Mouse (Mus musculus): ENCODE results near the gene Clta. TPM values are rescaled to one million over a fixed set of nuclear protein-coding genes. Genes with fewer than 3 reads are reported as not detected.

Gene Clta
- polyA plus RNA-seq, 1 experiment from 2014 or later = 262 TPM

DNA sequence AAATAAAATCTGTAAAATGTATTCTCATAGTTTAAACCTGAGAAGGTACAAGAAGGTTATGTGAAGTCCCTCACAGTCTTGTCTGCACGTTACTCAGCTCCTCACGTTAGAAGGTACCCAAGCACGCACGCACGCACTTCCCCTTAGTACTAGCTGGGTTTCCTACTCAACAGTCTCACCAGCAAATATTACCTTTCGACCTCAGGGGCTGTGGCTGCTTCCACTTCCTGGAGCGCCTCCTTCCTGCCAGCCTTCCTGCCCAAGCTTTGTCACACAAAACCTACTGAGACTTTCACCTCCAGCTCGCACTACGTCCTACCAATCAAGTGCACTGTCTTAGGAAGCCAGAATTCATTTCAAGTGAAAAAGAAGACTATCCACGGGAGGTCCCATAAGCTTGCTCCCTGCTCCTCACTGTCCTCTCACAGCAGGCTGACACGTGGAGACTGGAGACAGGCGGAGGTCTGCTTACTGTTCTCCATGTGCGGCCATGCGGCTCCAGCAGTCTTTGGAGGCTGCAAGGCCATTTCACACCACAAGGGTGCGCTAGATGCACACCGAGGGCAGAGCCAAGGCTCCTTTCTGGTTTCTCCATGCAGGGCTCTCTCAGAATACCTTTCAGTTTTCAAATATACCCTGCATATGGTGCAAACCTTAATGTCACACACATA is 61.2 kb downstream of the Clta start:
- Histone ChIP-seq H3K9ac (no peak overlapping the region; the same call in 1 of the 2 replicates), H3K27ac (no peak overlapping the region), H3K9me3 (replicated peaks) (no peaks in the 10 kb centered on the region), H3K4me2 (no peak overlapping the region), H3K27me3 (no peaks in the 10 kb centered on the region), H3K36me3 (ENCODE audit: poor library complexity, severe bottlenecking) (peaks cover 5% of the 10 kb centered on the region; the same call in 1 of the 2 replicates), H3K4me1 (peaks cover 6% of the 10 kb centered on the region), H3K4me3 (no peak overlapping the region)
- WGBS = 41% methylated on average over 16 of the region's 16 CpGs
- peak; percentile 61; the same call in 1 of the 2 replicates for ATAC-seq

DNA sequence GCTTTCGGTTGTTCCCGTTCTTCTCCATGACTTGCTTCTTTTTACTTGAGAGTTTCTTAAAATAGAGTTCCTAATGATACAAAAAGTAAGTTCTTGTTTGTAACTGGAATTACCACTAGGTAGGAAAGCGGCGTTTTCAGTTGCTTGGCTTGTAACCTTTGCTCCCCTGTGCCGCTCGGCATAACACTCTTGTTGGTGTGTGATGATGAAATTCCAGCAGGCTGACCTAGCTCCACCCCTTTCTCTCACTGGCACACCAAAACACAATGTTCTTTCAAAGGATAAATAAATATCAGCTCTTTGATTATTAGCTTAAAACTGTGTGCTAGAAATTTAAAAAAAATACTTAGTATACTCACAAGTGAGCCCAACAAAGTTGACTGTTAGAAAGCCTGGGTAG is 62.6 kb downstream of the Clta start:
- H3K9me3 ChIP-seq (replicated peaks) = no peaks in the 10 kb centered on the region
- H3K27ac ChIP-seq = no peak overlapping the region
- H3K9ac ChIP-seq = no peak overlapping the region
- H3K4me2 ChIP-seq = no peak overlapping the region
- H3K27me3 ChIP-seq = no peaks in the 10 kb centered on the region
- H3K36me3 ChIP-seq (ENCODE audit: poor library complexity, severe bottlenecking) = peaks cover 5% of the 10 kb centered on the region; the same call in 1 of the 2 replicates
- no peak overlapping the region for H3K4me3 ChIP-seq
- no peak for ATAC-seq
- WGBS = 89% methylated on average over 6 of the region's 6 CpGs
- H3K4me1 ChIP-seq = peaks cover 19% of the 10 kb centered on the region

DNA sequence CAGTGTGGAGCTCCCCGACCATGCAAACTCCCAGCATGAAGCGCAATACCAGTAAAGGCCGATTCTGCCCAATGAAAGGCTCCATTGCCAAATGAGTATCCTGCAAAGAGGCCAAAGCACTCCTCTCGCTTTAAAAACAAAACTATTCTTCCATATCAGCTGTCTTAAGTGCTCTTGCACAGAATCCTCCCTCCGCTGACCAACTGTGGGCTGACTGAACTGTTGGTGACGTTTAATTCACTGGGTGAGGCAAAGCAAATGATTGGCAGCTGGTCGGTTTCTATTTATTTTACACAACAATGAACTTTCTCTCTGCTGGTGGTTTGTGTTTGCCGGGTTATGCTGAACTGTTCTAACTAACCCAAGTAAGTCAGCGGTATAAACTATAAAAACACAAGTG is 64.5 kb downstream of the Clta start:
- no peak overlapping the region for H3K4me3 ChIP-seq
- ATAC-seq = no peak
- no peak overlapping the region for H3K27ac ChIP-seq
- no peaks in the 10 kb centered on the region for H3K9me3 ChIP-seq (replicated peaks)
- H3K4me2 ChIP-seq = no peak overlapping the region; the same call in 1 of the 2 replicates
- peaks cover 26% of the 10 kb centered on the region for H3K4me1 ChIP-seq
- no peak overlapping the region for H3K9ac ChIP-seq
- 31% methylated on average over 9 of the region's 9 CpGs for WGBS
- no peaks in the 10 kb centered on the region for H3K36me3 ChIP-seq (ENCODE audit: poor library complexity, severe bottlenecking)
- H3K27me3 ChIP-seq = no peaks in the 10 kb centered on the region

DNA sequence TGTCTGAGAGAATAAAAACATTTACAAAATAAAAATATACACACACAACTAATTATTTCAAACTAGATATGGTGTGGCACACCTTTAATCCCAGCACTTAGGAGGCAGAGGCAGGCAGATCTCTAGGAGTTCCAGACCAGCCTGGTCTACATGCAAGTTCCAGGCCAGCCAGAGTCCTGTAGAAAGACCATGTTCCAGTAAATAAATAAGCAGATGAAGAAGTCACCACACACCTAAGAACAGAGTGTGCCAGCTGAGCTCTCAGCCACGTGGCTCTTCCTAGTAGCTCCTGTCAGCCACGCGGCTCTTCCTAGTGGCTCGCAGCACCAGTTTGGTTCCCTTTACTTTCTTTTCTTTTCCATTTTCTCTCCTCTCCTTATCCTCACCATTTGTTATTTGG is 65.2 kb downstream of the Clta start:
- no peak overlapping the region for H3K4me3 ChIP-seq
- no peaks in the 10 kb centered on the region for H3K36me3 ChIP-seq (ENCODE audit: poor library complexity, severe bottlenecking)
- H3K4me1 ChIP-seq = peaks cover 26% of the 10 kb centered on the region
- no peaks in the 10 kb centered on the region for H3K27me3 ChIP-seq
- no peak for ATAC-seq
- H3K4me2 ChIP-seq = no peak overlapping the region
- 92% methylated on average over 4 of the region's 4 CpGs for WGBS
- H3K9ac ChIP-seq = no peak overlapping the region
- no peak overlapping the region for H3K27ac ChIP-seq
- no peaks in the 10 kb centered on the region for H3K9me3 ChIP-seq (replicated peaks)

DNA sequence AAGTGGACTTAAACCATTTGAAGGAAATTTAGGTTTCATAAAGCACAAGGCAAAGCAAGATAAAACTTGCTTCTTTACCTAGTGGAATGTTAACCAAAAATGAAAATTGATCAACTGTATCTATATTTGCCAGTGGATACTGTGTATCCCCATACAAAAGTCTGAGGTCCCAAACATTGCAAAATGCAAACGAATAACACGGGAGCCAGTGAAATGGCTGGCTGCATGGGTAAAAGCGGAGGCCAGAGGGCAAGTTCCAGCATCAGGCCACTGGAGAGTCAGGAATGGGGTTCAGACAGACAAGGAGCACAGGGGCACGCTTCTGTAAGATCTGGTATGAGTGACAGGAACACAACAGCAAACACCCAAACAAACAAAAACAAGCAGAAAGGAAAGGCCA is 66.4 kb downstream of the Clta start:
- Histone ChIP-seq H3K9me3 (replicated peaks) (no peaks in the 10 kb centered on the region), H3K9ac (no peak overlapping the region), H3K4me2 (peak overlapping the region; percentile 68), H3K27me3 (no peaks in the 10 kb centered on the region), H3K4me1 (peaks cover 24% of the 10 kb centered on the region), H3K27ac (no peak overlapping the region), H3K36me3 (ENCODE audit: poor library complexity, severe bottlenecking) (no peaks in the 10 kb centered on the region), H3K4me3 (no peak overlapping the region)
- ATAC-seq = no peak
- WGBS = 69% methylated on average over 4 of the region's 4 CpGs

DNA sequence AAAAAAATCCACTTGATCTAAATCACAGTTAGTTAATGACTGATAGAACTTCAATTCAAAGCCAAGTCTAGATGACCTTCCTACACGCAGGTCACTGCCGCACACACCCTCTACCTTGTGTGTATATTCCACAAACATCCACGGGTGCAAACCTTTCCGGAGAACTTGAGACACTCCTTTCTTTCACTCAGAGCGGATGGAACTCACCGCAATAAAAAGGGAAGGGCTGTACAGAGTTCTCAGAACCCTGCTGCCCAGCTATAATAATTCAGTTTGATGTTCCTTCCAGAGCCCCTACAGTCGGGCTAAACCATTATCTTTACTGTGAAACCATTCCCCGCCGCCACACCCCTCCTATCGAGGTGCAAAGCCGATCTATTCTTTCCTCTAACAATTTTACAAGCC is 67.5 kb downstream of the Clta start:
- Histone ChIP-seq H3K9me3 (replicated peaks) (no peaks in the 10 kb centered on the region), H3K27me3 (no peaks in the 10 kb centered on the region), H3K27ac (0 out of 2 replicates have a peak overlapping the region, but pooled peaks have one; percentile 58), H3K36me3 (ENCODE audit: poor library complexity, severe bottlenecking) (no peaks in the 10 kb centered on the region), H3K4me3 (peak overlapping the region; percentile 68), H3K4me2 (peak overlapping the region; percentile 68), H3K9ac (peak overlapping the region; percentile 84), H3K4me1 (peaks cover 24% of the 10 kb centered on the region)
- ATAC-seq = no peak
- 14% methylated on average over 11 of the region's 11 CpGs for WGBS

DNA sequence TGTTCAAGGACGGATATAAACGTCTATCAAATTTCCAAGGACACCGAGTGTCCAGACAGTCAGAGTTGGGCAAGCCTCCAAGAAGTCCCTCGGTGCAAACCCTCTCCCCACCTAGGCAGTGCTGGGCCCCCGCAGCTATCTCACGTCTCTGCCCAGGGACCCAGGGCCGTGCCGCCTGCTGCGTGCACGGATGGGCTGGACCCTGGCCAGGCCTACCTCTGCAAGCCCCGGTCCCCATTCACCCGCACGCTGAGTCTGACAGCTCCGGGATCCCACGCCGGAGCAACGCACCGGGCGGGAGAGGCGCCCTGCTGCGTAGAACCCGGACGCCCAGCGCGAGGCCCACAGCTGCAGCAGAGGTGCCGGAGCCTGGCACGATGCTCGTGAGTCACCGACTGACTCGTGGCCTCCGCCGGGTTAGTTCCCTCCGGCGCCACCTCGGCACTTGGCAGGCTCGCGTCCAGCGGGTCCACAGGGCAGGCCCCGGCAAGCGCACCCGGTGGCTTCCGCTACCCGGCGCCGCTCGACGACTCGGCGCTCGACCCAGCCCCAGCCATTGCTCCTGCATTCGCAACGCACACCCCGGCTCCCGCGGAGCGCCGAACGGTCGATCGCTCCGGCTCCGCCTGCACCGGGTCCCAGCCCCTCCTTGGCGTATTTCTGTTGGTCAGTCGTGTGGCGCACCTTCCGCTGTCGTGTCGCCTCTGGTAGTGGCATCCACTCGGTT is 68.1 kb downstream of the Clta start:
- H3K36me3 ChIP-seq (ENCODE audit: poor library complexity, severe bottlenecking) = no peaks in the 10 kb centered on the region
- peak overlapping the region; percentile 68 for H3K4me2 ChIP-seq
- H3K4me1 ChIP-seq = peaks cover 24% of the 10 kb centered on the region
- peak overlapping the region; percentile 68 for H3K4me3 ChIP-seq
- peak; percentile 99 for ATAC-seq
- no peaks in the 10 kb centered on the region for H3K27me3 ChIP-seq
- H3K9ac ChIP-seq = peak overlapping the region; percentile 84
- peak overlapping the region; percentile 58 for H3K27ac ChIP-seq
- H3K9me3 ChIP-seq (replicated peaks) = no peaks in the 10 kb centered on the region
- WGBS = under 1% methylated on average over 70 of the region's 70 CpGs

DNA sequence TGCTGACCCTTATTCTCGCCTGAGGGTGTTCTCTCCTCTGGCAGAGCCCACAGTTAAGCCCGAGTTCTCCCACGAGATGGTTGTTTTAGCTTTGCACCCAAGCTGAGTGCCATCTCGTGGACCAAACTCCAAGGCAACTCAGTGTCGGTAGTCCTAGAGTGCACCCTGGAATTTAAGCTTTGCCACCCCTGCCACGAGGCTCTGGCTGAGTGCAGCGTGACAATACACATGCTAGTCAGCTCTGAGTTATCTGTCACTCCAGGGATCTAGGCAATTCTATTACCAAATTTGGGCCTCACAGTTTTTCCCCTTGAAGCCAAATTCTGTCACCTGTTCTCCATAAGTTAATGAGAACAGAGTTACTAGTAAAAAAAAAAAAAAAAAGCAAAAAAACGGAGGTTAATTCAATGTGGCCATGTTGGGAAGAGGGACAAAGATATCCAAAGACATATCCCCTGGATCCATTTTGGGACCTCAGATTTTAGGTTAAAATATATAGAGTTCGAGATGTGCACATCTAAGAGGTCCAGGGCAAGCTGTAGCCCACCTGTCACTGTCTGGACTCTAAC is 68.7 kb downstream of the Clta start:
- 9% methylated on average over 9 of the region's 9 CpGs for WGBS

DNA sequence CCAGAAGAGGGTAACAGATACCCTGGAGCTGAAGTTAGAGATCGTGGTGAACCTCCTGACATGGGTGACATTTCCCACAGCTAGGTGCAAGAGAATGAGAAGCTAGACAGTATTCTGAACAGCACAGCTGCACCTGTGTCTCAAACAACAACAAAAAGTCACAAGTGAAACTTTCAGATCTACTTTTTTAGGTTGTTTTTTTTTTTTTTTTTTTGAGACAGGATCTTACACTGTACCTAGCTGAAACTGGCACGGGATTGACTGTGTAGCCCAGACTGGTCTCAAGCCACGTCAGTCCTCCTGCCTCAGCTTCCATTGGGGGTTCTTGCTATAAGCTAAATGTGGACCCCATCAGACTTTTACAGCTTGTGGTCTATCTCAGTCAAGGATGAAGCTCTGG is 69.5 kb downstream of the Clta start:
- Histone ChIP-seq H3K27ac (no peak overlapping the region), H3K4me3 (no peak overlapping the region), H3K9me3 (replicated peaks) (no peaks in the 10 kb centered on the region), H3K4me1 (peaks cover 20% of the 10 kb centered on the region), H3K4me2 (no peak overlapping the region), H3K27me3 (no peaks in the 10 kb centered on the region), H3K9ac (no peak overlapping the region), H3K36me3 (ENCODE audit: poor library complexity, severe bottlenecking) (no peaks in the 10 kb centered on the region)
- WGBS = 86% methylated on average over 3 of the region's 3 CpGs
- ATAC-seq = no peak

More for the DNA sequence above, 68.7 kb downstream of the Clta start:
- peak; percentile 74 for ATAC-seq
- Histone ChIP-seq H3K27ac (no peak overlapping the region), H3K4me3 (peak overlapping the region; percentile 68), H3K4me1 (peaks cover 24% of the 10 kb centered on the region), H3K9ac (peak overlapping the region; percentile 84), H3K4me2 (peak overlapping the region; percentile 68), H3K36me3 (ENCODE audit: poor library complexity, severe bottlenecking) (no peaks in the 10 kb centered on the region), H3K27me3 (no peaks in the 10 kb centered on the region), H3K9me3 (replicated peaks) (no peaks in the 10 kb centered on the region)

DNA sequence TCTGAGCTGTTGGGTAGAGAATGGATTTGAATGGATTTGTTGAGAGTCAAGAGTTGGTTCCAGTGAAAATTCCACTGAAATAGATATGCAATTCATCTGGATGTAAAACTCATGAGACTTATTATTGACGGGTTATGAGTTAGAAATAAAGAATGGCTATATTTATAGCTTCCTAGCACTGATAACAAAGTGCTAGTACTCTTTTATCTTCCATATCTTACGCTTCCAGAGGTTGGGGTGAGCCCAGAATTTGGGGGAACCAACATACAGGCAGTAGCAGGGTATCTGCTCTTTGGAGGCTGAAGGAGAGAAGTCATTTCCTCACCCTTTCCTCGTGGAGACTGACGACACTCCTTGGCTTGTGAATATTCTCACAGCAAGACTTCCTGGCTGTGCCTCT is 70.2 kb downstream of the Clta start:
- Histone ChIP-seq H3K4me2 (no peak overlapping the region), H3K27ac (no peak overlapping the region), H3K9ac (no peak overlapping the region), H3K36me3 (ENCODE audit: poor library complexity, severe bottlenecking) (no peaks in the 10 kb centered on the region), H3K4me1 (peaks cover 20% of the 10 kb centered on the region), H3K4me3 (no peak overlapping the region), H3K27me3 (no peaks in the 10 kb centered on the region), H3K9me3 (replicated peaks) (no peaks in the 10 kb centered on the region)
- 74% methylated on average over 4 of the region's 4 CpGs for WGBS
- ATAC-seq = no peak

DNA sequence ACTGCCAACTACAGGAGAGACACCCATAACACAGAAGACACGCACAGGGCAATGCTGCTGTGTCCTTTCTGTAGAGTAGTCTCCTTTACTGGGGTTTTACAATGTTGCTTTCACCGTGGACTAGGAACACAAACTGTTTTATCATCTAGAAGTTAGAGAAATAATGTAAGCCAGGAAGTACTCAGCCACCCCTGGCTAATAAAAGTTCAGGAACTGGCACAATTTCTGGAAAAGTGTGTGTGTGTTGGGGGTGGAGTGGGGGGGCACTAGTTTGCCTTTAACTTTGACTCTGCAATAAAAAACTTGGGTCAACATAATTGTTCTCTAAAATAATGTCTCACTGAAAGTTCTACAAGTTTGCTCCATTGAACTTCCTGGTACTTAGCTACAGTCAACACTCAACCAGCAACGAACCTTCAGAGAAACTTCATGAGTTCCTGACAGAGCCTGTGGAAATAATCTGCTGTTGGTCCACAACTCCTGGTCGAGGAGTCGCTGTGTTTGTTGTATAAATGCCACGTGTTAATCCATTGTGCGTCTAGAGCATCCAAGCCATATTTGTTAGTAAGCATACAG is 74.2 kb downstream of the Clta start:
- H3K9me3 ChIP-seq (replicated peaks) = no peaks in the 10 kb centered on the region
- WGBS = 88% methylated on average over 7 of the region's 7 CpGs
- no peak for ATAC-seq
- no peaks in the 10 kb centered on the region for H3K4me1 ChIP-seq
- no peaks in the 10 kb centered on the region for H3K36me3 ChIP-seq (ENCODE audit: poor library complexity, severe bottlenecking)
- no peaks in the 10 kb centered on the region for H3K27me3 ChIP-seq
- H3K27ac ChIP-seq = no peak overlapping the region
- H3K4me3 ChIP-seq = no peak overlapping the region
- H3K4me2 ChIP-seq = no peak overlapping the region
- no peak overlapping the region for H3K9ac ChIP-seq

Data from forebrain, embryonic 13.5 days (tissue).